Mouse (Mus musculus): ENCODE data around the gene Pcdh15.

Pcdh15 gene

DNA sequence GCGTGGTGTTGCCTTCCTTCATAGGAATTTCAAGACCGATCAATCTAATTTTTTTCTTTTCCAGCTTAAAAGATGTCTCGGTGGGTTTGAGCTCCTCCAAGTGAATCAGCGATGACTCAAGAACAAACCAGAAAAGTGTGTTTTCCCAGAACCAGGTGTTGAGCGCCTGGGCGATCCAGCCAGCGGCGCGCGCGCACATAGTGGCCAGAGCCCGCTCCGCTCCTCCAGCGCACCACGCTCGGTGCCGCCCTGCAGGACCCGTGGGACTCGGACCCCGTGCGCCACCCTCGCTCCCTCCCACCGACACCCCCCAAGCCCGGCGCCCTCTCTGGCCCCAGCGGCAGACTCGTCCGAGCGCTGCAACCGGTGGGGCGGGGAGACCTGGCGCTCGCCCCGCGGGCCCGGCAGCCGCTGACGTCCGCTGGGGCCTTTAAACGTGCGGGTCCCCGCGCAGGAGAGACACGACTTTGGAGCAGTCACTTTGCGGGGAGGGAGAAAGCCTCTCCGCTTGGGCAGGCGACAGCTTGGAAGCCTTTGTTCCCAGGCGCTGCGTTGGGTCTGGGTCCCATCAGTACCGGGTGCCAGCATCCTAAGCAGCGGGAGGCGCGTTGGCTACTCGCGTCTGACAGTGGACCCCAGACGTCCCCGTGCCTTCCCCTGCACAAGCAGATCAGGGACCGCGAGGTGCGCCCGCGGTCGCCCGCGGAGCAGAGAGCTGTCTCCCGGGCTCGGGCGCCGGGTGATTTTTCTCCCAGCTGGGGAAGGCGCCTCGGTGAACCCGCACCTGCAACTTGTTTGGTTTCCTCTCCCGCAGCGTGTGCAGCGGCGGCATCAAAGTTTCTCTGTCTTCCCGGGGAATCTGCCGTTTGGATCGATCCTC is at the start of gene Pcdh15:
Pcdh15 (plus strand) TSS at position 377 of the 880 bp plus-strand sequence.
- DNase-seq, result no peak

DNA sequence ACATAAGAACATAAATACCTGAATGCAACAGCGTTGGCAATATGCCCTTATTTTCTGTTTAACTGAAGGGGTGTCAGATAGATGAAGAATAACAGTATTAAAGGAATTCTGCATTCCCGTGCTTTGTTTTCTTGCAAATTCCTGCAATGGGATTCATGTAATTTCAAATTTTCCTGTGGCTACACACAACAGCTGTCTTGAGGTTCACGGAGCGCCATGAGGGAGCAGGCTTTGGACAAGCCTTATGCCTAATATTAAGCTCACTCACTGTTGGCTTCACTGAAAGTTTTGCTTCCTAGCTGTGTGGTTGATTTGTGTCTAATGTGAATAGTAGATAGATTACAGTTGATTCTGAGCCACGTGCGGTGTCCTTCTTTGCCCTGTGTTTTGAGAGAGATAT is 47.1 kb upstream of the Pcdh15 start:
- DNase-seq, result no peak

DNA sequence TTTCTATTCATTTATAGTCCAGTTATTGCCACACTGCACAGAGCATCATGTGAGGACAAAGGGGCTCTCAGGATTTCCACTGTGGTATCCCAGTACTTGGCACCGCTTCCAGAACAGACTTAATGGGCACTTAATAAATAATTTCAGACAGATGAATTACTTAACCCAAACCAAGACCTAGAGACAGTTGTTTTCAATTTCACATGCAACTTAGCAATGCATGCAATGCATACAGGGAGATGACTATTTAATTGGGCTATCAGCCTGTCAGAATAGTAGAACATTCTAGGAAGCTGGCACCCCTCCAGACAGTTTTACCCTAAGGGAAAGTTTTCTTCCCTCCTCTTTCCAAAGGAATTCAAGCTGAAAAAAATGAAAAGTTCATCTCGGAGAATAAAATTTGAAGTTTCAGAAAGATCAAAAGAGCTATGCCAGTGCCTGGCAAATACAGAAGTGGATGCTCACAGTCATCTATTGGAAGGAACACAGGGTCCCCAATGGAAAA is 39.4 kb upstream of the Pcdh15 start:
- no peak for DNase-seq

DNA sequence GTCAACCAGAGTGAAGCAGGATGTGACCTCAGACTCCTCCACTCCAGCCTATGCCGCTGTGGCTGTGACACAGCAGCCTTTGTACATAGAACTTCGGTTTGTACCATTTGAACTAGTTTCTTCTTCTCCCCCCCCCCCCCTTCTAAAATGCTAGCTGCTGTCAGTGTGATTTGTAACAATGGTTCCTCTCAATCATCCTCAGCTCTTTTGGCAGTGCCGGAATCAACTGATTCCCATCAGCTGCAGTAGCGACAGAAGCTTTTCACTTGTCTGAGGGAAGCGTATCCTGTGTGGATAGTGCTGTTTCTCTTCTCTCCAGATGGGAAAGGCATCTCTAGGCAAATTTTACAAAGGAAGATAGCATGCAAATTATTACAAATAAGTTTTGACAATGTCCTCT is 12.4 kb upstream of the Pcdh15 start:
- DNase-seq, result no peak

DNA sequence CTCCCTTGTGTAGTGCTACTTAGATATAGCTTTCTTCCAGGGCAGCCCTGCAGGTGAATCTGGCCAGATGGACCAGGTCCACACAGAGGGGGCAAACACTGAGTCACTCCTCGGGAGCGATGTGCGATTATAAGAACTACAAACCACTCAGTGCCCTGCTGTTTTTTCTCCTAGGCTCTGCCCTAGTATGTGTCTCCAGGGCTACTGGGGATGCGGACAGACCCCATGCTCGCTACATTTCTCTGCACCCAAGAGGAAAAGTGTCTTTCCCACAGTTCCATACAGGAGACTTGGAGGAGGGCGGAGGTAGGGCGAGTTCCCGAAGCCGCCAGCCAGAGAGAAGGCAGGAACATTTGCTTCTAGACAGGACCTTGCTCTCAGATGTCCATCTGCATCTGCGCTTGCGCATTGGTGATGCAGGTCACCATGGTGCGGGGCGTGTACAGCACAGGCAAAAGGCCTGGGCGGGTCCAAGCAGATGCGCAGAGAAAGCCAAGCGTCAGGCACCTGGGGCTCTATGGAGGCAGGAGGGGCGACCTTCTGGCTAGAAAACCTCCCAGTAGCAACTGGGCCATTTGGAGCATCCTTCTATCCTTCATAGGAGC is 2.5 kb upstream of the Pcdh15 start:
- DNase-seq, result no peak

DNA sequence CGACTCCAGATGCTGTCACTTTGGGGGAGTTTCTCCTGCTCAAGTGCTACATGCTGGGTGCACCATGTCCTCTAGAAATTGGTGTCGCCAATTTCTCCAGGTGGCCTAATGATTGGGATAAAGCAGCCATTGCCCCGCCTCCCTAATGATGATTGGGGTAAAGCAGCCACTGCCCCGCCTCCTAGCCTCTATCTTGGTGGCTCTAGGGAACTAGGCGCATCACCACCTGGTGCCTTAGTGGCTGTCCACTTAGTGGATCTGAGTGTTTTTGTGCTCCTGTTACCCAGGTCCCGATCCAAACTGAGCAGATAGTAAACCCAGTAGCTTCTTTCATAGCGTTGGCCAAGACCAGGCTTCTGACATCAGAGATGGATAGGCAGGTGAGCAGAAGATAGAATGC is 2.0 kb upstream of the Pcdh15 start:
- no peak for DNase-seq

DNA sequence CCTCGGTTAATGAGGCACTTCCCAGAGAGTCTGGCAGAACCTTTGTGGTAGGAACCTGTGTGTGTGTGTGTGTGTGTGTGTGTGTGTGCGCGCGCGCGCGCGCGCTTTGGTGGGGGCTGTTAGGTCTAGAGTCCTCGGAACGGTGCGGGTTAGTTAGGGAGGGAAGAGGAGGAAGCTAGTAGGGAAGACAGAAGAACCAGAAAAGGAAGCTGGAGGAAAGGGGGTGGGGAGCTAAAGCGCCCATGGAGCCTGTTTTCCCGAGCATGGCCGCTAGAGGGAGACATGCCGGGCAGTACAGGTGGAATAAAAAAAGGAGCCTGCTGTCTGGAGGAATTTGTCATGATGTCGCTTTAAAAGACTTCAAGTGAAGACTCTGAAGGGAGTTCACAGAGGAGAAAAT is 1.2 kb upstream of the Pcdh15 start:
- no peak for DNase-seq

DNA sequence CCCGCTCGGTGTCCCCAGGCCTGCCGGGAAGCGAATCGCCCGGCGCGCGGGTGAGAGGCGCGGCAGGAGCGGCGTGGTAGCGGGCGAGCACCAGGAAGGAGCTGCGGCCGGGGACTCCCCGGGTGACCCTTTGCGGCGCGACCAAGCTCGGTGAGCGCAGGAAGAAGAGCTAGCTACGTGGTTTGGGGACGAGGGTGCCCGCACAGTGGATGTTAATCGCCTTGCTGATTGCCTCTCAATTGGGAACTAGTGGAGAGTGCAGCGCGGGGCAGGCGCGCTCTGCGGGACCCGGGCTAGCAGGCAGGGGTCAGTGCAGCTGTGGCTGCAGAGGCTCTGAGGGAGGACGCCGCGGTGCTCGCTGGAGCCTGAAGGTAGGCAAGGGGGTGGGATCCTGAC is 702 bp downstream of the Pcdh15 start:
- no peak for DNase-seq

DNA sequence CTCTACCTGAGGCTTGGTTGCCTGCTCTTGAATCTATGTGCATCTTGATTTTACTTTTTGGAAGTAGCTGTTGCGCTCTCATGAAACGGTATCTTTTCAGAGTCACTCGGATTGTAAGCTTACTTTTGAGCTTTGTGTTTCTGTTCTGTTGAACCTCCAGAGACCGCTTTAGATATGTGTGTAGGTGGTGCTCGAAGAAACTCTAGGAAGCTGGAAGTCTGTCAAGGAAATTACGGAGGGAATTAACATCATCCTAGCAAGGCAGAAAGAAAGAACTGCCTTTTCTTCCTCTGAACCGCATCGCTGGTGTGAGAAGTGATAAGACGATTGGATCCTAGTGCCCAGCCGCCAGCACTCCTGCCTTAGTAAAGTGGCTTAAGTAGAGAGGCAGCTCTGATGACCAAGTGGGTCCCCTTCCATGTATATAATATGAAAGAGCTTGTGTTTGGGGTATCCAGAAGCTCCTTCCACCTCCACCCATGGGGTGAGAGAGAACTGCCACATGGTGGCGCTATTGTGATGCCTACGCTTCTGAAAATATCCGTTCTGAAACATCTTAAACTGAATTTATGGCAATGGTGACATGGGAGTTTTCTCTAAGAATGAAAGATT is 4.3 kb downstream of the Pcdh15 start:
- DNase-seq, result no peak

DNA sequence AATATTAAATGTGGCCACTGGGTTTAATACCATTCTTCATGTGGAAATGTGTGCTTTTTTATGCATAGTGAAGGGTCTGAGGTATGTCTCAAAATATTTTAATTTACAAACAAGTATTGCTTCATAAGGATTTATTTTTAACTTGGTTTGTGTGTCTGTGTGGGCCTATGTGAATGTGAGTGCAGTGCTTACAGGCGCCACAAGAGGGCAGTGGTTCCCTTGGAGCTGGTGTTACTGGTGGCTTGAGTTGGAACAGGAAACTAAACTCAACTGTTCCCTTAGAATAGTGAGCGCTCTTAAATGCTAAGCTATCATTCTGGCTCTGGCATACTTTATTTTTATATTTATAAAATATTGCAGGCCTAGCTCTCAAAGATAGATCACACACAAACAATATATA is 6.8 kb downstream of the Pcdh15 start:
- no peak for DNase-seq

DNA sequence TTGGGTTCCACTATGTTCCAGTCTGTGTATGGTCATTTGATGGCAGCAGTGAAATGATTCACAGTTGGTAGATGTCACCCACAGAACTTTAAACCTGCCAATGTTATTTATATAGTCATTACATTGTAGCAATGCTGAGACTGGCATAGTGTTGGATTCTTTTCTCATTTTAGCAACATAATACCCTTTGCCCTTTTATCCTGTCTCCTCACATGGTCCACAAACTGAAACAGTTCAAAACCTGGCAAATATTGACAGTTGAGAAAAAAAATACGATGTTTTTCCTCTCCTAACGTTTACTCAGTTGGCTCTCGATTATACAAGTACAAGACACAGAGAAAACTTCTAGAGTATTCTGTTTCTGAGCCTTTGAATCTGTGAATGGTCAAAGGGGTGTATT is 38.8 kb downstream of the Pcdh15 start:
- no peak for DNase-seq

DNA sequence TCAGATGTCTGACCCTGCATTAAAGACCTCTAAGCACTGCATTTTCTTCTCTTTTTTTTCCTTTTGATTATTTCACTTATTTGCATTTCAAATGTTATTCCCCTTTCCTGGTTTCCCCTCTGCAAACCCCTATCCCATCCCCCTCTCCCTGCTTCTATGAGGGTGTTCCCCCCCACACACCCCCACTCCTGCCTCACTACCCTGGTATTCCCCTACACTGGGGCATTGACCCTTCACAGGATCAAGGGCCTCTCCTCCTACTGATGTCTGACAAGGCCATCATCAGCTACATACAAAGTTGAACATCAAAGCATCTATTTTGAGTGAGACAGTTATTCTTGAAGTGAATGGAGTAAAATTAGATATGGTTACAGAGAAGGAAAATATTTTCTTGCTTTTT is 48.4 kb downstream of the Pcdh15 start:
- no peak for DNase-seq

DNA sequence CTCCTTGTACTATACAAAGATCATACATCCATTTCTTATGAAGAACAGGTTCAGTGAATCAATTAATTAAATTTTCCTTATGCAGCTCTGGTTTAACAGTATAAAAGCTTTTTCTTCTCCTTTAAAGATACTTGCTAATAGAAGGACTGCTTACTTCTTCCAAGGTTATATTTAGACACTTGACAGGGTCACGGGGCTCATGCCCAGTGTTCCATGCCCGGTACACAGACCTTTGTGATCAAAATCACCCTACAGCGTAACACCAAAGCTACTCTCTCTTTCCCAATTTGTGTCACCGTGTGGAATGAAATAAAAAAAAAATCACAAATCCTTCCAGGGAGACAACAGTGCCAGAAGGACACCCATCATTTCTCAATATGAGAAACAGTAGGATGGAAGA is 48.8 kb downstream of the Pcdh15 start:
- DNase-seq, result no peak

DNA sequence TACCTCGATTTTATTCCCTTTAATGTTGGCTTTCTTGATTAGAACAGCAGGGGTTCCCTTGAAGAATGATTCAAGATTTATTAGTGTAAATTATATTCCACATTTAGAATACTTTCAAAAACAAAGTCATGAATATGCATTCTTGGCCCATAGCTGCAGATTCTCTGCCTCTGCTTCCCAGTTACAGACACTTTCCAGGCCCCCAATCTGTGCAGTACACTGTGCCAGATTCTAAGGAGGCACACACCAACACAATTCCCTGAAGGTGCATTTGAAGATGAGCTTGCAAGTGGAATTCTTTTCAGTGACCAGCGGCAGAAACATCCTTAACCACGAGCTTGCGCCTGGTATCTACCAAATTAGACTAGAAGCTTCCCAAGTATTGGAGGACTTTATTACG is 55.4 kb downstream of the Pcdh15 start:
- DNase-seq, result no peak

DNA sequence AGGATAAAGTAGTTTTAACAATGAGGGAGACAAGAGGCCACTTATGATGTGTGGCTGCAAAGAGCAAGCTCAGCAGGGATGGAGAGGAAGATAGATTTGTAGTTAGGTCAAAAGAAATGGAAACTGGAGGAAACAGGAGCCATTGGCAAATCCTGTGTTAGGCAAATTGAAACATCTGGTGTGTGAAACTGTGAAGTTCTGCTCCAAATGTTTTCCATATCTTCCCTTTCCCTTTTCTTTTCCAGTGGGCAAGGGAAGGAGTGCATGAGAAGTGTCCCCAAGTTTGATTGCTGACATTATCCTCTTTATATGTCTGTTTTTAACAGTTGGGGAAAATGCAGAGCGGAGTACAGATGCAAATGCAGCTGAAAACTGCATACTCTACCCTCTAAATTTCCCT is 62.6 kb downstream of the Pcdh15 start:
- DNase-seq, result no peak

DNA sequence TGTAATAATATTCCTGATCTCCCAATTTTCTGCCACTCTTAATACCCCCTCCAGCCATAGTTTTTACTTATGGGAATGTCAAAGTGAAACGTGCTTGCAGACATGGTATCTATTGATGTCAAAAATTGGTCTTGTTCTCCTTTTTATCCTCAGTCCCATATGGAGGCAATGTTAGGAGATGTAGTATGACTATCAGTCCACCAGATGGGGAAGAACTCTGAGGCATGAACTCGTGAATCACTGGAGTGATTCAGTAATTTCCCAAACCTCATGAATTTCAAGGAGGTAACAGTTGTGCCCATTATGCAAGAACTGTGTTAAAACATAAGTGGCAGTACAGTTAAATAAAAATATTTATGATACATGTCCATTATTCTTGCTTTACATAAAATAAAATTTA is 116.9 kb downstream of the Pcdh15 start:
- no peak for DNase-seq

DNA sequence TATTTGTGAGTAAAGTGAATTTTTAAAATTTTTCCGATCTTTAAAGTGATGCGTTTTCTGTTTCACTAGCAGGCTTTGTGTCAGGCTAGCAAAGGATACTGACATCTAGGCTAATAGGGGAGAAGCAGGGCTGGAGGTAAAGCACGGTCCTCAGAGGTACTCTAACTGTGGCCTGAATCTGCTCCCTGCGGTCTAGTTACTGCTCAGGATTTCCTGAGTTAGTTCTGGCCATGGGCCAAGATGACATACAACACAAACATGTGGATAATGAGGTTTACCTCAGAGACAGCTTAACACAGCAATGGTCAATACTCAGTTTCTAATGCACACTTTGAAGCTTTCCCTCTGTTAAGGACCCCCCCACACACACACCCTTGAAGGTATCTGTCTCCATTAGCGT is 143.2 kb downstream of the Pcdh15 start:
- DNase-seq, result no peak

DNA sequence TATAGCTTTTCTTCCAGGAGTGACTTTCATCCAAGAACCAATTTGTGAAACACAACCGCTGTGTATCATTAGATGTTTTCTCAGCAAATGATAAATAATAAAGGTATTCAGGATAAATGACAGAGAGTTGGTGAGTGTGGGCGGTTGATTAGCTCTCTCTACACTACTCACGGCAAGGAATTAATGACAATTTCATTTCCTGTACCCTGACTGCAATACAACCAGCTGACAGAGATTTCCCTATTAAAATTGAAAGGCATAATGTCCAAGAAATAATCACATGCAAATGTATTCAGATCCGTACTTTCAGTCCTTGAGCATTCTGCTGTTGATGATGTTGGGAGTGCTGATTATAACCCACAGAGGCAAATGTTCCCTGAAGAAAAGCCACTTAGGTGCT is 181.3 kb downstream of the Pcdh15 start:
- no peak for DNase-seq

DNA sequence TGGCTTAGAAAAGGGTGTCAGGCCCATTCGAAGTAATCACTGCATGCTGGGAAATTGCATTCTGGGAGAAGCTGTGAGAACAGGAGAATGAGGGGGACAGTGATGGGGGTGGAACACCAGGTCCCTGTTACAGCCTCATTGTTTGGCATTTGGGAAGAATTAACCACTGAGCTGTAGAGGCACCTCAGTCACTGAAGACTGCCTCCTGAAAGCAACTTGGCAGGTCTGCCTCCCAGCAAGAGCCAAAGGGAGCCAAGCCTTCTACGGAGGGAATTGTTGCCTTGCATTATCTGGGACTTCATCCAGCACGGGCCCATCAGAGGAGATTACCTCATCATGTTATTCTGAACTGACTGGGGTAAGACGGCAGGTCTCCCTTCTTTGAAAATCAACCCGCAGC is 197.3 kb downstream of the Pcdh15 start:
- no peak for DNase-seq

DNA sequence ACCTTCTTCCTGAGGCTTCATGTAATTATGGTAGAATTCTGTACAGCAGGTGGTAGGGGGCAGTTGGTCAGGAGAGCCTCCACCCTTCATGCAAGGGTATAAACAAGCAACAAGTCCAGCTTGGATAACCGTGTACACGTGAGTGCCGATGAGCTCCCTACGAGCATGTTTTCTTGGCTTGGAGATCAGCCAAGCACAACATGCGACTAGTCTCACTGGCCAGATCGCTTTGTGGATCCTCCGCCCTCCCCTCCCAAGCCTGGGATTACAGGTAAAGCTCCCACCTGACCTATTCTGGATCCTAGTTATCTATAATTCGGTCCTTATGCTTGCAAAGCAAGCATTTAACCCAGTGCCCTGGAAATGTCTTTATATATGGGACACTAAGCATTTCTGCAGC is 202.8 kb downstream of the Pcdh15 start:
- no peak for DNase-seq

DNA sequence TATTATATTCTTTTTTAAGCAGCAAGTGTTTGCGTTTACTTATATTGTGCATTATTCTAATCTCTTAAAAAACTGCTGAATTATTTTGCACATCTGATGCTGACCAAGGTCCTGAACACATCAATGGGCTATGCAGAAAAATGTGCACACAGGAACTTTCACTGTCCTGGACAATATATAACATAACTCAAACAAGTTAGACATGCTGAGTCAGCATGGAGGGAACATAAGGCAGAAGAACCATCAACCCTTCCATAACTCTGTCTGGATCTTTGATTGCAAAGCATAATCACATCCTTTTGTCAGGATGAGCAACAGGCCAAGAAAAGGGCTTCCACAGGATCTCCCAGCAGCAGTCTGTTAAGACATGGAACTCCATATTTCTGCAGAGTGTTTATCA is 207.5 kb downstream of the Pcdh15 start:
- no peak for DNase-seq

DNA sequence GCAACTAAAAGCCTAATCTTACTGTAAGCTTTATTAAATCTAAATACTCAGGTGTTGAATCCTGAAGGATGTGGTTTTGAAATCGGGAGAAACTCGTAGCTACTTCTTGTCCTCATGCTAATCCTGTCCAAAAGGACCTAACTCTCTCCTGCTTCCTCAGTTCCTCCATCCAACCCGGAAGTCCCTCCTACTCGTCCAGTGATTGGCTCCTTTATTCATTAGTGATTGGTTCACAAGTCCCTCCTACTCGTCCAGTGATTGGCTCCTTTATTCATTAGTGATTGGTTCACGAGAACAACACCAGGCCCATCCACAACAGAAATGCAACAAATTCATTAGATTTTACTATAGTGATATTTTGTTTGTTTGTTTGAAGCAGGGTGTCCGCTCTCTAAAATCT is 227.7 kb downstream of the Pcdh15 start:
- no peak for DNase-seq

DNA sequence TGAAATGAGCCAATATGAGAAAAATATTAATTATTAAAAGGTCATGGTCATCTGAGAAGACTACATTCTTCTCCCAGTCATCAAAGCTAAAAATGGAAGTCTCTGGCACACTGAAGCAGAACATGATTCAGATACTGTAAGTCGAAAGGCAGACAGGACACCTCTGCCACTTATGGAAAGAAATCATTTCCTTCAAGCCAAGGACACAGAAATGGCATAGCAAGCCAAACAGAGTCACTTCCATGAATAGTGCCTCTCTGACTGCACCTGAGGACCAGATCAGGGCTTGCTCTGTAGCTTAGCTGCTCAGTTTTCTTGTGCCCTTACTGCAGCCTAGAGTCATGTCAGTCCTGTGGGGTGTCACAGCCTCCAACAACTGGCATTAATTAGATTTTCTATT is 234.3 kb downstream of the Pcdh15 start:
- DNase-seq, result no peak

DNA sequence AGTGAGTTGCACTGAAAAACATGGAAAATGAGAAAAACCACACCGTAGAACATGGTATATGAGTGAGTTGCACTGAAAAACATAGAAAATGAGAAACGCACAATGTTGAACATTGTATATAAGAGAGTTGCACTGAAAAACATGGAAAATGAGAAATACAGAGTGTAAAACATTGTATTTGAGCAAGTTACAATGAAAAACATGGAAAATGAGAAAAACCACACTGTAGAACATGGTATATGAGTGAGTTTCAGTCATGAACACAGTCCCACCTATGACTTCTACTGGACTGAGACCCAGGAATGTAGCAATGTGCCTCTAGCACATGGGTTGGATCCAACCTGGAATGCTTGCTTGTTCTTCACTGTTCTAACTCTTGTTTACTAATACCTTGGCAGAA is 279.9 kb downstream of the Pcdh15 start:
- DNase-seq, result no peak

Measured in thymus, adult 18-20 months (tissue).